Comparison of ENCODE assay signal across 8 mouse cellular contexts in genomic region chr7:144469908-144470544, GRCm38 (mm10). TPM values are rescaled to one million over a fixed set of nuclear protein-coding genes. Genes with fewer than 3 reads are reported as not detected.
DNase-seq lines count a peak whose midpoint lies in the region; ATAC-seq and TF ChIP-seq lines count a peak whose summit lies in the region.

No protein-coding gene starts in this region.

- peak overlapping the region; percentile 97 for H3K4me3 ChIP-seq in C2C12 (ENCODE audit: insufficient read depth, poor library complexity, severe bottlenecking)
- H3K4me3 ChIP-seq in embryonic fibroblast, embryonic 13.5 days (ENCODE audit: insufficient read depth, low read length), result peak overlapping the region; percentile 62
- H3K4me3 ChIP-seq in kidney, embryonic 16.5 days (ENCODE audit: low read length), result peak overlapping the region; percentile 85
- peak overlapping the region; percentile 85 for H3K4me3 ChIP-seq in midbrain, embryonic 12.5 days

- peak; percentile 18 for DNase-seq in cerebellum, adult 9-10 months
- DNase-seq in cerebellum, adult 8-10 months, result no peak
- no peak for DNase-seq in urinary bladder, adult 2 months (ENCODE audit: low spot score)
- no peak for DNase-seq in right cerebral cortex, postnatal 25 days

- peaks cover 55% of the 10 kb centered on the region for H3K79me2 ChIP-seq in C2C12 (ENCODE audit: control insufficient read depth, insufficient read depth)

- peak overlapping the region; percentile 56 for H3K4me2 ChIP-seq in kidney, embryonic 16.5 days (replicated peaks; ENCODE audit: low read depth, low read length)
- peak overlapping the region; percentile 91 for H3K4me2 ChIP-seq in midbrain, embryonic 12.5 days (replicated peaks)

- H3ac ChIP-seq in C2C12 (ENCODE audit: control insufficient read depth, insufficient read length, low read depth), result peak overlapping the region; percentile 70

- H3K9ac ChIP-seq in kidney, embryonic 16.5 days (replicated peaks; ENCODE audit: low read length), result peak overlapping the region; percentile 93
- H3K9ac ChIP-seq in midbrain, embryonic 12.5 days (replicated peaks), result peak overlapping the region; percentile 99

- no peak for TF ChIP-seq CTCF in C2C12 (IDR thresholded peaks at IDR 0.05; ENCODE audit: control insufficient read depth, insufficient read depth, insufficient read length)
- TF ChIP-seq CTCF in embryonic fibroblast, embryonic 13.5 days (IDR thresholded peaks at IDR 0.05; ENCODE audit: borderline replicate concordance, insufficient read depth, low read length), result no peak

- under 1% methylated on average over 31 of the region's 31 CpGs for WGBS in kidney, embryonic 16.5 days
- 1% methylated on average over 31 of the region's 31 CpGs for WGBS in midbrain, embryonic 12.5 days

- no peaks in the 10 kb centered on the region for H3K9me3 ChIP-seq in kidney, embryonic 16.5 days (ENCODE audit: low read length)
- H3K9me3 ChIP-seq in midbrain, embryonic 12.5 days, result no peaks in the 10 kb centered on the region

- peak; percentile 53 for ATAC-seq in kidney, embryonic 16.5 days (ENCODE audit: low FRiP score, low TSS enrichment)
- peak; percentile 24 for ATAC-seq in midbrain, embryonic 12.5 days (ENCODE audit: low FRiP score, low read depth)

- H3K27ac ChIP-seq in embryonic fibroblast, embryonic 13.5 days (ENCODE audit: insufficient read depth, low read length), result peak overlapping the region; percentile 97
- peak overlapping the region; percentile 65 for H3K27ac ChIP-seq in kidney, embryonic 16.5 days (ENCODE audit: low read length)
- peak overlapping the region; percentile 65 for H3K27ac ChIP-seq in midbrain, embryonic 12.5 days (replicated peaks)

- peak; percentile 78 for TF ChIP-seq POLR2A in embryonic fibroblast, embryonic 13.5 days (IDR thresholded peaks at IDR 0.05; ENCODE audit: low read depth, low read length)

- H3K27me3 ChIP-seq in C2C12 (ENCODE audit: control insufficient read depth, insufficient read depth, insufficient read length), result no peaks in the 10 kb centered on the region
- no peaks in the 10 kb centered on the region for H3K27me3 ChIP-seq in kidney, embryonic 16.5 days (ENCODE audit: insufficient read depth, low read length)
- H3K27me3 ChIP-seq in midbrain, embryonic 12.5 days, result no peaks in the 10 kb centered on the region

- peaks cover 11% of the 10 kb centered on the region for H3K4me1 ChIP-seq in embryonic fibroblast, embryonic 13.5 days (ENCODE audit: control insufficient read depth, insufficient read depth, low read length)
- H3K4me1 ChIP-seq in kidney, embryonic 16.5 days (ENCODE audit: insufficient read depth, low read length), result peaks cover 18% of the 10 kb centered on the region
- H3K4me1 ChIP-seq in midbrain, embryonic 12.5 days, result peaks cover 21% of the 10 kb centered on the region

- H3K79me3 ChIP-seq in C2C12 (ENCODE audit: low read depth), result peaks cover 41% of the 10 kb centered on the region

- H3K36me3 ChIP-seq in C2C12 (ENCODE audit: control insufficient read depth, insufficient read depth), result peaks cover 22% of the 10 kb centered on the region
- peaks cover 7% of the 10 kb centered on the region; the same call in 1 of the 2 replicates for H3K36me3 ChIP-seq in kidney, embryonic 16.5 days (ENCODE audit: insufficient read depth, low read length)
- peaks cover 10% of the 10 kb centered on the region for H3K36me3 ChIP-seq in midbrain, embryonic 12.5 days

TF ChIP-seq in C2C12, 6 proteins besides CTCF, POLR2A, EP300 and RAD21:
- TF ChIP-seq CEBPB (IDR thresholded peaks at IDR 0.05; ENCODE audit: low read depth), result no peak
- no peak for TF ChIP-seq MYOG (IDR thresholded peaks at IDR 0.05; ENCODE audit: control insufficient read depth, extremely low read depth, insufficient read length)
- TF ChIP-seq USF1 (IDR thresholded peaks at IDR 0.05; ENCODE audit: low read depth), result no peak

RNA-seq across cellular contexts. Expression of gene Cttn, which starts 0.8 kb away (rescaled TPM):
- 177 TPM for polyA plus RNA-seq in C2C12 (2012; fragmentation: generic; extraction: Trizol)
- polyA plus RNA-seq in embryonic fibroblast, embryonic 13.5 days (2011; ENCODE audit: insufficient read length, low read depth, missing spikeins), result 273 and 326 TPM in 2 replicates
- polyA plus RNA-seq in kidney, embryonic 16.5 days (2015; fragmentation: Nextera tagmentation; extraction: Ambion mirVana), result 199 and 200 TPM in 2 replicates
- polyA plus RNA-seq in midbrain, embryonic 12.5 days (2016; fragmentation: Nextera tagmentation; extraction: Ambion mirVana), result 208 TPM in 2 replicates
- 219 and 245 TPM in 2 replicates for polyA plus RNA-seq in urinary bladder, adult 2 months (2012; rRNA removed)
